Mouse (Mus musculus): ENCODE results near the gene Spata22.
"Not testable (repeated sequence)": the region's sequence is repeated elsewhere in the genome, so short reads cannot be mapped to it uniquely, and the experiment has no call there.

Spata22 gene

GRCm38 (mm10) chr11:73329442-73329841 lies at the start of gene Spata22, which contains the start of the genes Aspa and Gm49340:
Spata22 (plus strand) TSS chr11:73329741.
Aspa (minus strand) TSS chr11:73329596.
Gm49340 (plus strand) TSS chr11:73329741.
- no peak for DNase-seq (ENCODE audit: low spot score)

- DNase-seq (ENCODE audit: low spot score) = no peak
Observed at GRCm38 (mm10) chr11:73280710-73281109, 48.8 kb upstream of the Spata22 start.

- no peak for DNase-seq (ENCODE audit: low spot score)
Observed at GRCm38 (mm10) chr11:73281528-73282027, 48.0 kb upstream of the Spata22 start.

GRCm38 (mm10) chr11:73283369-73283768 lies 46.2 kb upstream of the Spata22 start:
- DNase-seq (ENCODE audit: low spot score) = no peak

- no peak for DNase-seq (ENCODE audit: low spot score)
Observed at GRCm38 (mm10) chr11:73283926-73284325, 45.6 kb upstream of the Spata22 start.

- DNase-seq (ENCODE audit: low spot score) = no peak
Observed at GRCm38 (mm10) chr11:73284351-73284750, 45.2 kb upstream of the Spata22 start.

- DNase-seq (ENCODE audit: low spot score) = no peak
Observed at GRCm38 (mm10) chr11:73289621-73290020, 39.9 kb upstream of the Spata22 start.

- DNase-seq (ENCODE audit: low spot score) = no peak
Observed at GRCm38 (mm10) chr11:73303123-73303522, 26.4 kb upstream of the Spata22 start.

- no peak for DNase-seq (ENCODE audit: low spot score)
Observed at GRCm38 (mm10) chr11:73315961-73316360, 13.6 kb upstream of the Spata22 start.

- DNase-seq (ENCODE audit: low spot score) = not testable (repeated sequence)
Observed at GRCm38 (mm10) chr11:73318581-73318980, 11.0 kb upstream of the Spata22 start.

GRCm38 (mm10) chr11:73321064-73321463 lies 8.5 kb upstream of the Spata22 start:
- not testable (repeated sequence) for DNase-seq (ENCODE audit: low spot score)

- DNase-seq (ENCODE audit: low spot score) = no peak
Observed at GRCm38 (mm10) chr11:73323906-73324830, 5.4 kb upstream of the Spata22 start.

- no peak for DNase-seq (ENCODE audit: low spot score)
Observed at GRCm38 (mm10) chr11:73326485-73326886, 3.1 kb upstream of the Spata22 start.

- no peak for DNase-seq (ENCODE audit: low spot score)
Observed at GRCm38 (mm10) chr11:73327361-73327760, 2.2 kb upstream of the Spata22 start.

GRCm38 (mm10) chr11:73333357-73333756 lies 3.8 kb downstream of the Spata22 start:
- no peak for DNase-seq (ENCODE audit: low spot score)

- no peak for DNase-seq (ENCODE audit: low spot score)
Observed at GRCm38 (mm10) chr11:73336919-73337318, 7.4 kb downstream of the Spata22 start.

GRCm38 (mm10) chr11:73350483-73350882 lies 20.9 kb downstream of the Spata22 start, which contains the start of gene Olfr20:
Olfr20 (plus strand) TSS chr11:73350783.
- no peak for DNase-seq (ENCODE audit: low spot score)

- no peak for DNase-seq (ENCODE audit: low spot score)
Observed at GRCm38 (mm10) chr11:73370946-73371345, 41.4 kb downstream of the Spata22 start, which contains the start of gene Olfr376. Olfr376 (plus strand) TSS chr11:73371246.

GRCm38 (mm10) chr11:73395374-73395773 lies 65.8 kb downstream of the Spata22 start:
- DNase-seq (ENCODE audit: low spot score) = no peak

Measured in c-Kit-positive CD71-positive TER-119-positive erythroid progenitor cells, embryonic 14.5 days (primary cell).